In genomic region chr6:38492550-38492949, GRCm38 (mm10) we compare ENCODE assay signal across 9 mouse cellular contexts. TPM values are rescaled to one million over a fixed set of nuclear protein-coding genes. Genes with fewer than 3 reads are reported as not detected.
DNase-seq lines count a peak whose midpoint lies in the region; ATAC-seq and TF ChIP-seq lines count a peak whose summit lies in the region.
"Had no signal": no experiment of that assay in that cellular context is flagged by ENCODE, and none has a peak within 500 bp of the region (broad histone marks: within the 10 kb centered on the region; RNA-seq: fewer than 3 reads in every experiment).

No protein-coding gene starts in this region.

- no peak for DNase-seq in left cerebral cortex, adult 2 months (ENCODE audit: extremely low spot score in 1 of 2, low spot score in 2 of 2)
- DNase-seq in left cerebral cortex, adult 11 months (ENCODE audit: low spot score) = no peak
- no peak for DNase-seq in G1E (ENCODE audit: low spot score)
- DNase-seq in adrenal gland, postnatal 25 days = peak; percentile 26
- DNase-seq in embryonic facial prominence, embryonic 11.5 days (ENCODE audit: low spot score) = peak; percentile 41
- DNase-seq in liver, embryonic 13.5 days = peak; percentile 33
- no peak for DNase-seq in layer of hippocampus, adult 8-10 months (ENCODE audit: low spot score in 2 of 2)

- H3K4me2 ChIP-seq in embryonic facial prominence, embryonic 11.5 days (ENCODE audit: low read depth, low read length) = no peak overlapping the region
- H3K4me2 ChIP-seq in liver, embryonic 13.5 days = no peak overlapping the region
- H3K4me2 ChIP-seq: neural tube, embryonic 12.5 days had no signal

- 82% methylated on average over 3 of the region's 3 CpGs for WGBS in embryonic facial prominence, embryonic 11.5 days
- WGBS in liver, embryonic 13.5 days (ENCODE audit: insufficient replicate concordance) = 68% methylated on average over 3 of the region's 3 CpGs
- 86% methylated on average over 3 of the region's 3 CpGs for WGBS in small intestine, adult 2 months

- intact Hi-C loops in left cerebral cortex, adult 2 months (cut with DNase I) = no loop called here

- H3K9me3 ChIP-seq in G1E (replicated peaks) = no peaks in the 10 kb centered on the region
- no peaks in the 10 kb centered on the region for H3K9me3 ChIP-seq in embryonic facial prominence, embryonic 11.5 days (replicated peaks; ENCODE audit: control insufficient read depth, low read length)
- no peaks in the 10 kb centered on the region for H3K9me3 ChIP-seq in liver, embryonic 13.5 days (replicated peaks)
- H3K9me3 ChIP-seq: neural tube, embryonic 12.5 days had no signal

- peaks cover 81% of the 10 kb centered on the region for H3K36me3 ChIP-seq in G1E (replicated peaks)
- no peaks in the 10 kb centered on the region for H3K36me3 ChIP-seq in embryonic facial prominence, embryonic 11.5 days (replicated peaks; ENCODE audit: control insufficient read depth, insufficient read depth, low read depth, low read length)
- peaks cover 37% of the 10 kb centered on the region for H3K36me3 ChIP-seq in liver, embryonic 13.5 days
- H3K36me3 ChIP-seq in small intestine, adult 2 months (ENCODE audit: control insufficient read depth, insufficient read depth, low read length) = peaks cover 31% of the 10 kb centered on the region

- H3K9ac ChIP-seq in embryonic facial prominence, embryonic 11.5 days (replicated peaks; ENCODE audit: low read length) = no peak overlapping the region
- H3K9ac ChIP-seq in liver, embryonic 13.5 days = no peak overlapping the region
- H3K9ac ChIP-seq: neural tube, embryonic 12.5 days had no signal

- TF ChIP-seq POLR2A in small intestine, adult 2 months (IDR thresholded peaks at IDR 0.05; ENCODE audit: low read depth, low read length) = no peak

- no peak overlapping the region for H3K27ac ChIP-seq in left cerebral cortex, adult 2 months
- H3K27ac ChIP-seq in embryonic facial prominence, embryonic 11.5 days (replicated peaks; ENCODE audit: low read depth, low read length) = no peak overlapping the region
- no peak overlapping the region for H3K27ac ChIP-seq in liver, embryonic 13.5 days
- H3K27ac ChIP-seq in small intestine, adult 2 months (ENCODE audit: insufficient read depth, low read depth, low read length) = no peak overlapping the region
- H3K27ac ChIP-seq: neural tube, embryonic 12.5 days had no signal

- H3K4me1 ChIP-seq in G1E (ENCODE audit: insufficient read depth, low read depth, low read length) = no peaks in the 10 kb centered on the region
- H3K4me1 ChIP-seq in embryonic facial prominence, embryonic 11.5 days (ENCODE audit: control insufficient read depth, insufficient read depth, low read length) = no peaks in the 10 kb centered on the region
- no peaks in the 10 kb centered on the region for H3K4me1 ChIP-seq in liver, embryonic 13.5 days (replicated peaks)
- no peaks in the 10 kb centered on the region for H3K4me1 ChIP-seq in small intestine, adult 2 months (ENCODE audit: control insufficient read depth, insufficient read depth, insufficient read length, low read length)
- H3K4me1 ChIP-seq: neural tube, embryonic 12.5 days had no signal

- peak; percentile 66 for TF ChIP-seq CTCF in left cerebral cortex, adult 2 months (IDR thresholded peaks at IDR 0.05)
- TF ChIP-seq CTCF in G1E (IDR thresholded peaks at IDR 0.05; ENCODE audit: low read depth, low read length) = peak; percentile 76
- TF ChIP-seq CTCF in small intestine, adult 2 months (IDR thresholded peaks at IDR 0.05; ENCODE audit: extremely low read depth, insufficient read length, insufficient replicate concordance, low read depth, low read length) = peak; percentile 63; the same call in 1 of the 2 replicates

- no peaks in the 10 kb centered on the region for H3K27me3 ChIP-seq in G1E (ENCODE audit: insufficient read depth, low read length)
- no peaks in the 10 kb centered on the region for H3K27me3 ChIP-seq in embryonic facial prominence, embryonic 11.5 days (ENCODE audit: control insufficient read depth, insufficient read depth, low read length)
- H3K27me3 ChIP-seq in liver, embryonic 13.5 days = no peaks in the 10 kb centered on the region
- H3K27me3 ChIP-seq in small intestine, adult 2 months (ENCODE audit: control insufficient read depth, insufficient read depth, low read length) = no peaks in the 10 kb centered on the region
- H3K27me3 ChIP-seq: neural tube, embryonic 12.5 days had no signal

- no peak overlapping the region for H3K4me3 ChIP-seq in left cerebral cortex, adult 2 months
- no peak overlapping the region for H3K4me3 ChIP-seq in G1E (ENCODE audit: low read depth, low read length)
- no peak overlapping the region for H3K4me3 ChIP-seq in embryonic facial prominence, embryonic 11.5 days (ENCODE audit: low read depth, low read length)
- no peak overlapping the region for H3K4me3 ChIP-seq in liver, embryonic 13.5 days (replicated peaks)
- H3K4me3 ChIP-seq in small intestine, adult 2 months (ENCODE audit: low read depth, low read length) = no peak overlapping the region
- H3K4me3 ChIP-seq: neural tube, embryonic 12.5 days had no signal

- ATAC-seq in G1E (ENCODE audit: extremely low read depth, insufficient number of reproducible peaks, low FRiP score, poor library complexity, severe bottlenecking) = no peak
- ATAC-seq in embryonic facial prominence, embryonic 11.5 days (replicated peaks; ENCODE audit: insufficient number of reproducible peaks, low FRiP score, low TSS enrichment, low read depth) = no peak
- no peak for ATAC-seq in liver, embryonic 13.5 days (ENCODE audit: low read depth)

RNA-seq across cellular contexts. Expression of gene Fmc1, which starts 40.8 kb away (rescaled TPM):
- total RNA-seq in left cerebral cortex, adult 2 months (2021) = 10 to 100 TPM; 53.2 to 58.7 TPM
- total RNA-seq in G1E (2014; fragmentation: Nextera tagmentation) (6.4 and 16.7 TPM in 2 replicates), G1E (2017) (39.5 and 55.9 TPM in 2 replicates)
- polyA plus RNA-seq in G1E (2012) = 178 and 230 TPM in 2 replicates
- total RNA-seq in adrenal gland, postnatal 25 days (2021) = 102 and 114 TPM in 2 replicates
- polyA plus RNA-seq in embryonic facial prominence, embryonic 11.5 days (2014; fragmentation: Nextera tagmentation; extraction: Ambion mirVana) = 90.1 and 105 TPM in 2 replicates
- polyA plus RNA-seq in liver, embryonic 13.5 days (2015; fragmentation: Nextera tagmentation; extraction: Ambion mirVana) = 97.6 and 100 TPM in 2 replicates
- polyA plus RNA-seq in small intestine, adult 2 months (2012; rRNA removed) = 206 and 314 TPM in 2 replicates
- total RNA-seq in layer of hippocampus, adult 8-10 months (2022) = 10 to 100 TPM; 41.7 to 64.3 (median 47.9) TPM

RNA-seq across cellular contexts. Expression of gene Luc7l2, which starts 58.6 kb away (rescaled TPM):
- 100 to 1,000 TPM; 180 to 183 TPM for total RNA-seq in left cerebral cortex, adult 2 months (2021)
- total RNA-seq in G1E (2014; fragmentation: Nextera tagmentation) = 374 and 400 TPM in 2 replicates
- total RNA-seq in G1E (2017) = 162 and 211 TPM in 2 replicates
- 75.8 and 80.7 TPM in 2 replicates for polyA plus RNA-seq in G1E (2012)
- total RNA-seq in adrenal gland, postnatal 25 days (2021) = 213 and 228 TPM in 2 replicates
- polyA plus RNA-seq in embryonic facial prominence, embryonic 11.5 days (2014; fragmentation: Nextera tagmentation; extraction: Ambion mirVana) = 35.7 and 36.3 TPM in 2 replicates
- polyA plus RNA-seq in liver, embryonic 13.5 days (2015; fragmentation: Nextera tagmentation; extraction: Ambion mirVana) = 17.8 and 18.5 TPM in 2 replicates
- polyA plus RNA-seq in small intestine, adult 2 months (2012; rRNA removed) = 8.2 and 14.7 TPM in 2 replicates
- 100 to 1,000 TPM; 185 to 230 (median 205) TPM for total RNA-seq in layer of hippocampus, adult 8-10 months (2022)

RNA-seq across cellular contexts. Expression of gene Ubn2, which starts 58.8 kb away (rescaled TPM):
- 10 to 100 TPM; 53.7 to 65.8 TPM for total RNA-seq in left cerebral cortex, adult 2 months (2021)
- total RNA-seq in G1E (2014; fragmentation: Nextera tagmentation) = 108 and 124 TPM in 2 replicates
- 25.8 and 26.9 TPM in 2 replicates for total RNA-seq in G1E (2017)
- polyA plus RNA-seq in G1E (2012) = 3.6 and 4.1 TPM in 2 replicates
- 34.2 and 39.3 TPM in 2 replicates for total RNA-seq in adrenal gland, postnatal 25 days (2021)
- 12.4 and 12.5 TPM in 2 replicates for polyA plus RNA-seq in embryonic facial prominence, embryonic 11.5 days (2014; fragmentation: Nextera tagmentation; extraction: Ambion mirVana)
- polyA plus RNA-seq in liver, embryonic 13.5 days (2015; fragmentation: Nextera tagmentation; extraction: Ambion mirVana) = 4.4 and 4.9 TPM in 2 replicates
- 1.8 and 5.1 TPM in 2 replicates for polyA plus RNA-seq in small intestine, adult 2 months (2012; rRNA removed)
- total RNA-seq in layer of hippocampus, adult 8-10 months (2022) = 10 to 100 TPM; 49.4 to 59.6 (median 53.8) TPM

Comparison
In these comparisons a context has a peak if more than half of its experiments do, and no peak if none do; other contexts are left out.
1. DNase-seq: peak in adrenal gland, postnatal 25 days (single experiment), embryonic facial prominence, embryonic 11.5 days (single experiment) and liver, embryonic 13.5 days (single experiment); none in left cerebral cortex, adult 2 months (0 of 2), left cerebral cortex, adult 11 months (single experiment), G1E (single experiment) and layer of hippocampus, adult 8-10 months (0 of 2).
2. Peak in every context shown above with its lines, with median percentiles within 50 percentile points of each other: CTCF ChIP-seq.